Mouse (Mus musculus) heart, embryonic 14.5 days (tissue): ENCODE results near the gene Rere. TPM values are rescaled to one million over a fixed set of nuclear protein-coding genes. Genes with fewer than 3 reads are reported as not detected.
A peak's percentile ranks its signal among the peaks of the same experiment; 100 is the strongest.

Experiments used
- ATAC-seq: fragments of 200-750 bp; cut with Nextera tagmentation; 2 replicates; pipeline ENCODE4 v1.8.0; 2017; ENCODE audit warnings: low read depth, moderate TSS enrichment; ENCODE audit not compliant: insufficient number of reproducible peaks, insufficient read depth, low FRiP score
- H3K27ac ChIP-seq, 2 experiments: fragments of 200-500 bp in 1 of 2; fragments of 300-500 bp in 1 of 2; sonication (generic) in 1 of 2; replicated peaks in 1 of 2; 2 replicates each; pipeline ENCODE4 v1.5.1; 2012 to 2014; ENCODE audit warnings: low read depth in 2 of 2, low read length in 2 of 2, control low read depth in 1 of 2, mild to moderate bottlenecking in 1 of 2, mixed read lengths in 1 of 2; ENCODE audit not compliant: control insufficient read depth in 1 of 2, insufficient read depth in 1 of 2
- H3K27me3 ChIP-seq: fragments of 300-500 bp; sonication (generic); 2 replicates; pipeline ENCODE4 v1.6.1; 2014; ENCODE audit warnings: mild to moderate bottlenecking, low read length, control low read depth; ENCODE audit not compliant: control insufficient read depth, insufficient read depth
- H3K36me3 ChIP-seq: fragments of 300-500 bp; sonication (generic); 2 replicates; pipeline ENCODE4 v1.6.1; 2014; ENCODE audit warnings: mild to moderate bottlenecking, control low read depth, low read length, mixed read lengths; ENCODE audit not compliant: control insufficient read depth, insufficient read depth
- H3K4me1 ChIP-seq, 2 experiments: fragments of 200-500 bp in 1 of 2; fragments of 300-500 bp in 1 of 2; sonication (generic) in 1 of 2; 2 replicates each; pipeline ENCODE4 v1.6.1; 2012 to 2014; ENCODE audit warnings: low read length in 2 of 2, control low read depth in 1 of 2, mixed read lengths in 1 of 2; ENCODE audit not compliant: control insufficient read depth in 2 of 2, insufficient read depth in 2 of 2
- H3K4me2 ChIP-seq: fragments of 300-500 bp; sonication (generic); 2 replicates; pipeline ENCODE4 v1.6.1; 2014; ENCODE audit warnings: mild to moderate bottlenecking, low read length
- H3K4me3 ChIP-seq, 2 experiments: fragments of 200-500 bp in 1 of 2; fragments of 300-500 bp in 1 of 2; sonication (generic) in 1 of 2; 2 replicates each; pipeline ENCODE4 v1.5.1; 2012 to 2014; ENCODE audit warnings: low read length in 2 of 2, mild to moderate bottlenecking in 2 of 2, control low read depth in 1 of 2, low read depth in 1 of 2, moderate library complexity in 1 of 2; ENCODE audit not compliant: control insufficient read depth in 1 of 2, insufficient read depth in 1 of 2
- H3K9ac ChIP-seq: fragments of 300-500 bp; sonication (generic); 2 replicates; pipeline ENCODE4 v1.6.1; 2014; ENCODE audit warnings: mild to moderate bottlenecking, low read length
- H3K9me3 ChIP-seq: fragments of 300-500 bp; sonication (generic); 2 replicates; pipeline ENCODE4 v1.6.1; 2016; ENCODE audit warnings: low read length, control low read depth; ENCODE audit not compliant: control insufficient read depth
- WGBS: fragments of 180-500 bp; shearing (Covaris S2); extraction: QIAGEN DNeasy Blood & Tissue Kit; methylation state at CpG from one replicate; pipeline ENCODE4 v1.1.7; 2014; 5-methylcytosine and 5-hydroxymethylcytosine counted together
- polyA plus RNA-seq: library from polyadenylated mRNA; unstranded; fragments of >200 nt; fragmentation: Nextera tagmentation; extraction: Ambion mirVana; gene quantifications from 2 replicates; pipeline ENCODE4 v1.2.1, GENCODE M21; 2014

Gene Rere
- polyA plus RNA-seq, 1 experiment from 2014 or later: 28.5 TPM

DNA sequence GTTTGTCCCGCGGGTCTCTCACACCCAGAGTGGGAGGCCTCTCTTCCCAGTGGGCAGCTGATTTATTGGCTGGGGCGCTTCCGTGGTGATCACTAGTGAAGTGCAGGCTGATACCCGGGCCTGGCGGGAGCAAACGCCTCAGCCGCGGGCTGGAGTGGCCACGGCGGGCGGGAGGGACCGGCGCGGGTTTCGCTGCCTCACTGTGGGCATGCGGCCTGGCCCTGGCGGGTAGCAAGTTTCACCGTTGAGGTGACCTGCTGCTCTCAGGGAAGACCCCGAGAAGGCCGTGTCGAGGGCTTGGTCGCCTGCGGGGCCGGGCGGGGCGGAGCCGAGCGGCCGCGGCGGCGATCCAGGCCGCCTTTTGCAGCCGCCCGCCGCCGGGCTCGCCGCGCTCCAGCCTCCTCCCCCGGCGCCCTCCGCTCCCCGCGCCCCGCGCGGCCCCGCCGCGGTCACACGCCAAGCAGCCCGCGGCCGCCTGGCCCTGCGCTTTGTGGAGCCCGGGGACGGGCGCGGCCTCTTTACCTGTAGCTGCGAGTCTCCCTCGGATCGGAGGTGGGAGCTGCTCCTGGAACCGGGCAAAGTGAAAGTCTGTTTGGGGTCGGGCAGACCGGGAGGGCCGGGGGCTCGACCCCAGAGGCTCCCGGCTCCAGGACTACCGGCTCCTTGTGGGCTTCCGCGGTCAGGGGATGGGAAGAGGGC, 287.8 kb downstream of the Rere start:
- Histone ChIP-seq H3K9ac (peak overlapping the region; percentile 90), H3K36me3 (peaks cover 7% of the 10 kb centered on the region; the same call in 1 of the 2 replicates), H3K27me3 (no peaks in the 10 kb centered on the region), H3K9me3 (no peaks in the 10 kb centered on the region), H3K4me3 (peak overlapping the region; percentile 71 to 76), H3K27ac (peak overlapping the region; percentile 87 to 91), H3K4me1 (peaks cover 13 to 26% of the 10 kb centered on the region in 2 experiments), H3K4me2 (peak overlapping the region; percentile 79)
- peak; percentile 84 for ATAC-seq
- under 1% methylated on average over 64 of the region's 73 CpGs for WGBS

DNA sequence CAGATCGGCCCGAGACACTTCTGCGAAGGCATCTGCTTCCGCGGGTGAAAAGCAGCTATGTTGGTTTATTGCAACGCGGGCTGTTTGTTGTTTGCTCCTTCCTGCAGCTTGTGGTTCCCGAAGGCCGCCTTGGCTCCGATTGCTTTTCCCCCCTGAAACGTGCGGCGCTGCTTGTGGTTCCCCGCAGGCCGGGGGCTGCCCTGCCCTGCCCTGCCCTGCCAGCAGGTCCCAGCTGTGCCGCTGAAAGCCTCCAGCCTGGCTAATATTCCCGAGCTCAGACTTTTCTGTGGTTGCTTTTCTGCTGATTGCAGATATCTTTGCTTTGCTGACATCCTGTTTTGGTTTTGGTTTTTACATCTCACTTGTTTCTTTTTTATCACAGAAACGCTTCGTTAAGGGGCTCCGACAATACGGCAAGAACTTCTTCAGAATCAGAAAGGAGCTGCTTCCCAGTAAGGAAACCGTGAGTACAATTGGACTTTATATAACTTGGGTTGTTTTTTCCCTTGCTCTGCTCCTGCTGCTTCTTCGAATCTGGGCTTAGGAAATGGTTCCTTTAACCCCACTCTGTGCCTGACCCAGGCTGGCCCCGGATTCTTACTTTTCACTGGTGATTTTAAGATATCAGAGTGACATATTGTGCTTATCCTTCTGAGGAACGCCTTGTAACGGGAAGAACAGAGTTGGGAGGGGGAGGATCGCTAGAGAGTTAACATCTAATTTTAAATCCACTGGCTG, 288.6 kb downstream of the Rere start:
- H3K9ac ChIP-seq: peak overlapping the region; percentile 90
- peaks cover 7% of the 10 kb centered on the region; the same call in 1 of the 2 replicates for H3K36me3 ChIP-seq

DNA sequence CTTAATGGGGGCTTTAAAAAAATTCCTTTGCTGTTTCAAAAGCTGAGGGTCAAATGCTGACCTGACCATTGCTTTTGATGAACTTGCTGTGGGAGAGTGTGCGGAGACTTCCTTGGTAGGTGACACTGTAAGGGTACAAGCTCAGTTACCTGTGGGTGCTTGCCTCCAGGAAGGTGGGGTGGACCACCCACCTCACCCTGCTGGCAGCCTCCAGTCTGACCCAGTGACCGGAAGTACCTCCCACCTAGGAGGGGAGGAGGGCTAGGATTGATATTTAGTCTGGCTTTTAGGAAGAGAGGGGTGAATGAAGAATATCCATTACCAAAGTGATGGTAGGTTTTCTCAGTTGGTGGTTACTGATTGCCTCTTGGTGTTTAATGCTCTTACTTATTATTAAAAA, 289.3 kb downstream of the Rere start:
- 40% methylated on average over 2 of the region's 2 CpGs for WGBS
- Histone ChIP-seq H3K4me1 (peaks cover 20 to 39% of the 10 kb centered on the region in 2 experiments), H3K27me3 (no peaks in the 10 kb centered on the region), H3K9ac (peak overlapping the region; percentile 90), H3K27ac (no peak overlapping the region), H3K36me3 (peaks cover 7% of the 10 kb centered on the region; the same call in 1 of the 2 replicates), H3K9me3 (no peaks in the 10 kb centered on the region), H3K4me3 (peak overlapping the region; percentile 7 to 76; a peak in 3 of 4 replicates), H3K4me2 (peak overlapping the region; percentile 79)
- ATAC-seq: no peak

More for the DNA sequence above, 288.6 kb downstream of the Rere start:
- Histone ChIP-seq H3K4me2 (peak overlapping the region; percentile 79), H3K27ac (peak overlapping the region; percentile 76 to 91), H3K4me1 (peaks cover 16 to 31% of the 10 kb centered on the region in 2 experiments), H3K27me3 (no peaks in the 10 kb centered on the region), H3K9me3 (no peaks in the 10 kb centered on the region), H3K4me3 (peak overlapping the region; percentile 71 to 76)
- WGBS: under 1% methylated on average over 27 of the region's 27 CpGs
- no peak for ATAC-seq

DNA sequence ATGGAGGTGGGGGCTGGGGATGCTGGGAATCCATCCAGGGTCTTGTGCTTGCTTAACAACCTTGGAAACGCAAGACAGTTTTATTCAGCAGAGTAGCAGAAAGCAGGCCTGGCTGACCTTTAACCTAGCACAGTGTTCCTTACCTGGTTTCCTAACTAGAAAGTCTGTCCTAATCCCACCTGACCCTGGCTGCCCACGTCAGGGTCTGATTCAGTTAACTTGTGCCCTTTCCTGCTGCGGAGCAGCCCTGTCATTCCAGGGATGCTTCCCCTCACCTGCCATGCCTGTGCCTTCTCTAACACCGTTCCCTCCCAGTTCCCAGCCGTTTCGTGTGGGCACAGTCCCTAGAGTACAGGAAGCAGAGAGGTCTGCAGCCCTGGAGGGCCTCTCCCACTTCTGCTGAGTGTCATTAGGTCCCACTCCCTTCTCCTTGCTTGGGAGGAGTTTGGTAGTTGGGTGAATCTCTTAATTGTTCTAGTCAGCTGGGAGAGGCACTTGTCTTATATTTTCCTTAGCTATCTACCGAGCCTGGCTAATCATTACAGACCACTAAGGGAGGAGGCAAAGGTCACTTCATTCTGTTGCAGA, 290.8 kb downstream of the Rere start:
- no peak overlapping the region for H3K4me2 ChIP-seq
- 46% methylated on average over 7 of the region's 7 CpGs for WGBS
- H3K27ac ChIP-seq: no peak overlapping the region
- H3K9ac ChIP-seq: no peak overlapping the region
- H3K27me3 ChIP-seq: no peaks in the 10 kb centered on the region
- H3K4me1 ChIP-seq: peaks cover 23 to 45% of the 10 kb centered on the region in 2 experiments
- no peak for ATAC-seq
- H3K36me3 ChIP-seq: peaks cover 7% of the 10 kb centered on the region; the same call in 1 of the 2 replicates
- H3K9me3 ChIP-seq: no peaks in the 10 kb centered on the region
- H3K4me3 ChIP-seq: no peak overlapping the region

DNA sequence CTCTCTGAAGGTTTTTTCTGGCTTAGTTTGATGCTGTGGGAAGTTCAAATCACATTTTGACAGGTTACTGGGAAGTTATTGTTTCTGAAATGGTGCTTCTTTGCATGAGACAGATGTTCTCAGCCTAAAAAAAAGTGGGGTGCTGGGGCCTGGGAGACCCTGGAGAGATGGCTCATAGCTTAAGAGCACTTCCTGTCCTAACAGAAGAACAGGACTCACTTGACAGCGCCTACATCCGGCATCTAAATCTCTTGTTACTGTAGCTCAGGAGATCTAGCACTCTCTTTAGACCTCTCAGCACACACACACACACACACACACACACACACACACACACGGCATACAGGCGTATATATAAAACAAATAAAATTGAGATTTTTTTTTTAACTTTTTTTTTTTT, 291.5 kb downstream of the Rere start:
- Histone ChIP-seq H3K4me3 (no peak overlapping the region), H3K9me3 (no peaks in the 10 kb centered on the region), H3K4me2 (no peak overlapping the region), H3K27ac (no peak overlapping the region), H3K36me3 (peaks cover 7% of the 10 kb centered on the region; the same call in 1 of the 2 replicates), H3K9ac (no peak overlapping the region), H3K4me1 (peaks cover 23 to 49% of the 10 kb centered on the region in 2 experiments), H3K27me3 (no peaks in the 10 kb centered on the region)
- no peak for ATAC-seq
- 93% methylated on average over 4 of the region's 4 CpGs for WGBS

DNA sequence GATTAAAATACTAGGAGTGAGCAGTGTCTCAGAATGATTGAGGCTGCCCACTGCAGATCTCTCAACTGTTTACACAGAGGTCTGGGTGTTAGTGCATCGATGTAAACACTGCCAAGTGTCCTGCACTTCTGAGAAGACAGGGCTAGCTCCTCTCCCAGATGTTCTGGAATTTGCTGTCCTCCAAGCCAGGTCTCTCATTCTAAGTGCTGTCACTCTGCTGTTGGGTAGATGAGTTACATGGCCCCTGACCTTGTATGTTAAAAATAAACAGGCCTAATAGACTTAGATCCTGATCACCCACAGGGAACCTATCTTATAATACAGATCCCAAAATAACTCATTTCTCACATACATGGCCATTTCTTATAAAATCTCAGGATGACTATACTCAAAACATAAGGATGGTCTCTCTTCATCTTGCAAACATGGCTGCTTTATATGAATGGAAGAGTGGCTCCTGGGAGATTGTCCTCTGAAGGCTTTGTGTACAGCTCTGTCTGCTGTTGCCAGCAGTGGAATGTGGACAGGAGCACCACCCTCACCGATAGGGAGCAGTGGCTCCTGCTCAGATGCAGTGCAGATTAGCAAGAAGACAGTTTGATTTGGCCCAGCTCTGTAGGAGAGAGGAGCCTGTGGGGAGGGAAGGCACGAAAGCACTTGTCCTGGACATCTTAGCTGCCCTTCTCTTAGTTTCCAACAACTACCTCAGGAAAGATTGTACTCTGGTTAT, 294.1 kb downstream of the Rere start:
- no peak for ATAC-seq
- Histone ChIP-seq H3K9ac (no peak overlapping the region), H3K27me3 (no peaks in the 10 kb centered on the region), H3K9me3 (no peaks in the 10 kb centered on the region), H3K4me3 (no peak overlapping the region), H3K27ac (peak overlapping the region in 1 of 2 experiments; percentile 17; a peak in 1 of 4 replicates), H3K4me2 (no peak overlapping the region), H3K36me3 (peaks cover 7% of the 10 kb centered on the region; the same call in 1 of the 2 replicates), H3K4me1 (peaks cover 16 to 39% of the 10 kb centered on the region in 2 experiments)
- WGBS: 34% methylated on average over 3 of the region's 3 CpGs

DNA sequence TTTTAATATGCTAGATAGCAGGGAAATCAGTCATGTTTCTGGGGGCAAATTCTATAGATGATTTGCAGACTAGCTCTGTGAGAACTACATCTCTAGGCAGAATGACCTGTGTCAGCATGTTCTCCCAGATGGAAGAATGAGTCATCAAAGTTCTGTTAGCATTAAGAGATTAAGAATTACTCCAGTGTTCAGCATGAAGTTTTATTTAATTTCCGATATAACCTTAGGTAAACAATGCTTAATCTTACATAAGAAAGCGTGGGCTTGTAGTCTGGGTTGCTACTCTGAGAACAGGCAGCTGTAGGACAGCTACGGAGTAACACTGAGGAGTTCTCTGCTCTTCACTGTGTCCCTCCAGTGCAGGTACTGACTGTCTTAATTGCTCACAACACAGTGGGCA, 294.9 kb downstream of the Rere start:
- ATAC-seq: no peak
- peaks cover 14 to 34% of the 10 kb centered on the region in 2 experiments for H3K4me1 ChIP-seq
- no peaks in the 10 kb centered on the region for H3K27me3 ChIP-seq
- H3K9ac ChIP-seq: no peak overlapping the region
- H3K36me3 ChIP-seq: peaks cover 7% of the 10 kb centered on the region; the same call in 1 of the 2 replicates
- 75% methylated on average over 3 of the region's 3 CpGs for WGBS
- H3K4me2 ChIP-seq: no peak overlapping the region
- no peaks in the 10 kb centered on the region for H3K9me3 ChIP-seq
- no peak overlapping the region for H3K4me3 ChIP-seq
- H3K27ac ChIP-seq: no peak overlapping the region
